8 mouse cellular contexts compared by ENCODE assay signal in the genomic region with DNA sequence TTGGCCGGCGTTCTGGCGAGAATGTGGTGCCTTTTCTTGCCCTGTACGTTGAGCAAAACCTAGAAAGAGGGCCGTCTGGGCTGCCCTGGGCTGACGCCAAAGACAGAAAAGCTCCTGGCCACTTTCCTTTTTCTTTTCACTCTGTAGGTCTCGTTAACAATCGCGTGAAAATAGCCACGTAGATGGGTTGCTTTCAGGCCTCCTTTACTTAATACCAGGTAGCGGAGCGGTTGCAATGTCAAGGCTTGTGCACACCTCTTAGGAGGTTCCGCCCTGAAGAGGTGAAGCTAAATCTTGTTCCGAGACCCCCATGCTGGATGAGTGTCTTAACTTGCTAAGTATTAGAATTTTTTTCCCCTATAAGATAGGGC. TPM values are rescaled to one million over a fixed set of nuclear protein-coding genes. Genes with fewer than 3 reads are reported as not detected.
DNase-seq lines count a peak whose midpoint lies in the region; ATAC-seq and TF ChIP-seq lines count a peak whose summit lies in the region.

No protein-coding gene starts in this region.

- 0 out of 2 replicates have a peak, but pooled peaks cover 2% of the 10 kb centered on the region for H3K9me3 ChIP-seq in heart, embryonic 14.5 days (ENCODE audit: control insufficient read depth, low read length)
- H3K9me3 ChIP-seq in ES-E14 (ENCODE audit: control insufficient read depth, insufficient read depth, low read depth, low read length): no peaks in the 10 kb centered on the region
- no peaks in the 10 kb centered on the region for H3K9me3 ChIP-seq in forebrain, embryonic 14.5 days (replicated peaks; ENCODE audit: control insufficient read depth, low read length)
- no peaks in the 10 kb centered on the region for H3K9me3 ChIP-seq in liver, embryonic 15.5 days (replicated peaks)

- peak overlapping the region; percentile 84 to 90 for H3K4me3 ChIP-seq in heart, embryonic 14.5 days (ENCODE audit: control insufficient read depth in 1 of 2, insufficient read depth in 1 of 2, low read depth in 1 of 2, low read length in 2 of 2)
- peak overlapping the region; percentile 79 to 87 for H3K4me3 ChIP-seq in ES-E14 (ENCODE audit: insufficient read depth in 1 of 2, low read depth in 1 of 2, low read length in 2 of 2, poor library complexity in 1 of 2, severe bottlenecking in 1 of 2)
- peak overlapping the region; percentile 84 for H3K4me3 ChIP-seq in forebrain, embryonic 14.5 days (ENCODE audit: low read depth, low read length)
- peak overlapping the region; percentile 80 for H3K4me3 ChIP-seq in liver, embryonic 15.5 days (replicated peaks)

- ATAC-seq in heart, embryonic 14.5 days (ENCODE audit: insufficient number of reproducible peaks, insufficient read depth, low FRiP score, low read depth): no peak
- ATAC-seq in forebrain, embryonic 14.5 days: peak; percentile 8
- ATAC-seq in liver, embryonic 15.5 days (ENCODE audit: insufficient read depth): no peak

- peaks cover 0 to 6% of the 10 kb centered on the region in 2 experiments; a peak in 2 of 4 replicates for H3K4me1 ChIP-seq in heart, embryonic 14.5 days (ENCODE audit: control insufficient read depth in 2 of 2, insufficient read depth in 2 of 2, low read length in 2 of 2)
- H3K4me1 ChIP-seq in ES-E14 (ENCODE audit: control insufficient read depth in 2 of 2, insufficient read depth in 2 of 2, low read length in 2 of 2, poor library complexity in 1 of 2): peaks cover 2 to 3% of the 10 kb centered on the region in 2 experiments; a peak in 2 of 4 replicates
- H3K4me1 ChIP-seq in forebrain, embryonic 14.5 days (ENCODE audit: control insufficient read depth, insufficient read depth, low read length): peaks cover 2% of the 10 kb centered on the region; the same call in 1 of the 2 replicates
- H3K4me1 ChIP-seq in liver, embryonic 15.5 days (replicated peaks): peaks cover 34% of the 10 kb centered on the region

- 21% methylated on average over 14 of the region's 14 CpGs for WGBS in heart, embryonic 14.5 days
- 13% methylated on average over 14 of the region's 14 CpGs for WGBS in forebrain, embryonic 14.5 days
- WGBS in liver, embryonic 15.5 days (ENCODE audit: insufficient replicate concordance): 18% methylated on average over 14 of the region's 14 CpGs

- in situ Hi-C loops in ES-E14 (cut with MboI; ENCODE audit: low sequenced_read_pairs in 2 of 2, unreplicated experiment in 2 of 2): no loop called here

- H3K36me3 ChIP-seq in heart, embryonic 14.5 days (ENCODE audit: control insufficient read depth, insufficient read depth, low read length): no peaks in the 10 kb centered on the region
- no peaks in the 10 kb centered on the region; the same call in 1 of the 2 replicates for H3K36me3 ChIP-seq in ES-E14 (ENCODE audit: control insufficient read depth, insufficient read depth, low read length, poor library complexity, severe bottlenecking)
- H3K36me3 ChIP-seq in forebrain, embryonic 14.5 days (ENCODE audit: control insufficient read depth, insufficient read depth, low read length): no peaks in the 10 kb centered on the region
- H3K36me3 ChIP-seq in liver, embryonic 15.5 days (replicated peaks): no peaks in the 10 kb centered on the region

- H3K4me2 ChIP-seq in heart, embryonic 14.5 days (ENCODE audit: low read length): peak overlapping the region; percentile 77
- H3K4me2 ChIP-seq in forebrain, embryonic 14.5 days (ENCODE audit: low read length): peak overlapping the region; percentile 62
- peak overlapping the region; percentile 87 for H3K4me2 ChIP-seq in liver, embryonic 15.5 days

- DNase-seq in heart, postnatal 14 days: no peak
- no peak for DNase-seq in ES-E14 (ENCODE audit: low read depth, low spot score)
- DNase-seq in forebrain, embryonic 14.5 days (ENCODE audit: low spot score): no peak
- DNase-seq in urinary bladder, postnatal 14 days (ENCODE audit: low spot score): no peak
- no peak for DNase-seq in adipocyte (ENCODE audit: low spot score)
- no peak for DNase-seq in adrenal gland, postnatal 25 days

- intact Hi-C loops in heart, postnatal 14 days (cut with DNase I): loop anchor here (5.0 to 10.0 kb wide), 5 partner anchors 204 to 1322 kb away; a partner anchor contains a TSS

- peak overlapping the region; percentile 97 for H3K9ac ChIP-seq in heart, embryonic 14.5 days (ENCODE audit: low read length)
- H3K9ac ChIP-seq in ES-E14 (ENCODE audit: insufficient read depth, low read depth, low read length, poor library complexity, severe bottlenecking): peak overlapping the region; percentile 91
- H3K9ac ChIP-seq in forebrain, embryonic 14.5 days (ENCODE audit: low read length): peak overlapping the region; percentile 93
- H3K9ac ChIP-seq in liver, embryonic 15.5 days: peak overlapping the region; percentile 75

- H3K27me3 ChIP-seq in heart, embryonic 14.5 days (ENCODE audit: control insufficient read depth, insufficient read depth, low read length): no peaks in the 10 kb centered on the region
- H3K27me3 ChIP-seq in forebrain, embryonic 14.5 days (replicated peaks; ENCODE audit: control insufficient read depth, insufficient read depth, low read length): no peaks in the 10 kb centered on the region
- H3K27me3 ChIP-seq in liver, embryonic 15.5 days: no peaks in the 10 kb centered on the region

- peak overlapping the region; percentile 92 to 98 for H3K27ac ChIP-seq in heart, embryonic 14.5 days (replicated peaks in 1 of 2; ENCODE audit: control insufficient read depth in 1 of 2, insufficient read depth in 1 of 2, low read depth in 2 of 2, low read length in 2 of 2)
- H3K27ac ChIP-seq in ES-E14 (ENCODE audit: insufficient read depth, low read depth, low read length, poor library complexity, severe bottlenecking): no peak overlapping the region; the same call in 1 of the 2 replicates
- H3K27ac ChIP-seq in forebrain, embryonic 14.5 days (ENCODE audit: low read depth, low read length): peak overlapping the region; percentile 96
- H3K27ac ChIP-seq in liver, embryonic 15.5 days (replicated peaks): peak overlapping the region; percentile 84

TF ChIP-seq in ES-E14, 5 proteins besides CTCF, POLR2A, EP300 and RAD21:
- TF ChIP-seq CHD2 (IDR thresholded peaks at IDR 0.05; ENCODE audit: low read depth, low read length): no peak
- TF ChIP-seq HCFC1 (IDR thresholded peaks at IDR 0.05; ENCODE audit: borderline replicate concordance, insufficient read depth, low read length): no peak
- TF ChIP-seq ZNF384 (IDR thresholded peaks at IDR 0.05; ENCODE audit: low read depth, low read length): no peak
- TF ChIP-seq MAFK (IDR thresholded peaks at IDR 0.05; ENCODE audit: insufficient read depth, low read depth, low read length): no peak
- TF ChIP-seq ZC3H11A (IDR thresholded peaks at IDR 0.05; ENCODE audit: borderline replicate concordance, low read depth, low read length): no peak
TF ChIP-seq in ES-E14: peak in this region for 0.

RNA-seq across cellular contexts. Expression of a gene that starts 0.9 kb away (rescaled TPM):
- 134 and 145 TPM in 2 replicates for polyA plus RNA-seq in heart, embryonic 14.5 days (2014; fragmentation: Nextera tagmentation; extraction: Ambion mirVana)
- 100 to 1,000 TPM; 110 to 112 TPM for total RNA-seq in heart, postnatal 14 days (2021)
- total RNA-seq in ES-E14 (2012; rRNA removed): 44.1 and 45.1 TPM in 2 replicates
- 75.5 and 79.9 TPM in 2 replicates for polyA plus RNA-seq in forebrain, embryonic 14.5 days (2014; fragmentation: Nextera tagmentation; extraction: Ambion mirVana)
- 41.7 and 41.9 TPM in 2 replicates for polyA plus RNA-seq in liver, embryonic 15.5 days (2015; fragmentation: Nextera tagmentation; extraction: Ambion mirVana)
- 48.7 and 53.2 TPM in 2 replicates for total RNA-seq in adrenal gland, postnatal 25 days (2021)
